Mouse (Mus musculus) thymus, postnatal 10 days (tissue): Measurements from ENCODE around the gene Cdk2ap1.
A peak's percentile ranks its signal among the peaks of the same experiment; 100 is the strongest.
"Not testable (repeated sequence)": the region's sequence is repeated elsewhere in the genome, so short reads cannot be mapped to it uniquely, and the experiment has no call there.

Experiments used
- DNase-seq, 2 experiments: peaks; one replicate each; pipeline ENCODE4 v3.0.0; 2021; ENCODE audit warnings: low spot score in 2 of 2

Cdk2ap1 gene

DNA sequence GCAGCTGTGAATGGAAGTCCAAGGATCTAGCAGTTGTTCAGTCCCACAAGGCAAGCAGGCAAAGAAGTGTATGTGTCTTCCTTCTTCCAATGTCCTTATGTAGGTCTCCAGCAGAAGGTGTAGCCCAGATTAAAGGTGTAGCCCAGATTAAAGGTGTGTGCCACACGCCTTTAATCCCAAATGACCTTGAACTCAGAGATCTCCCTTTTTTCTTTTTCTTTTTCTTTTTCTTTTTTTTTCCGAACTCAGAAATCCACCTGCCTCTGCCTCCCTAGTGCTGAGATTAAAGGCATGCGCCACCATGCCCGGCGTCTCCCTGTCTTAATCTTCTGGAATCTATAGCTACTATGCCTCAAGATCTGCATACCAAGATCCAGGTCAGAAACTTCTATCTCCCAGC lies at the start of gene Cdk2ap1:
TSS of gene Cdk2ap1 (minus strand) at position 101 of the 400 bp plus-strand sequence.
- DNase-seq: not testable (repeated sequence)

DNA sequence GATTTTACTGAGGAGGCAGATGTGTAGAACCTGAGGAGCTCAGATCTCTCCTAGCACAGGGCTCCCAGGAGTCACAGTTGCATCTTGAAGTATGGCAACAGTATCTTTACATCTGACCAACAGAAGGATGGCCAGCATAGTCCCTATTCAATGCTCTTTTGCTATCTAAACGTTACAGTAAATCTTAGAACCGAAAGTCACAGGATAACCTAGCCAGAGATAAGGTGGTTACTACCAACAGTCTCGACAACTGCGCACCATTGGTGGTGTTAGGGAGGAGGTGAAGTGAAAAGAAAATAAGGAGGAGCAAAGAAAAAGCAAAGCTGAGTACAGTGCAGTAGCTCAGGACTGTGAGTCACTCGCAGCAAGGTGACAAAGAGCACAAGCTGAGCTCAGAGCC lies 49.3 kb upstream of the Cdk2ap1 start:
- no peak for DNase-seq

- DNase-seq: no peak
These were observed 47.9 kb upstream of the Cdk2ap1 start for GRCm38 (mm10) chr5:124410808-124411207.

DNA sequence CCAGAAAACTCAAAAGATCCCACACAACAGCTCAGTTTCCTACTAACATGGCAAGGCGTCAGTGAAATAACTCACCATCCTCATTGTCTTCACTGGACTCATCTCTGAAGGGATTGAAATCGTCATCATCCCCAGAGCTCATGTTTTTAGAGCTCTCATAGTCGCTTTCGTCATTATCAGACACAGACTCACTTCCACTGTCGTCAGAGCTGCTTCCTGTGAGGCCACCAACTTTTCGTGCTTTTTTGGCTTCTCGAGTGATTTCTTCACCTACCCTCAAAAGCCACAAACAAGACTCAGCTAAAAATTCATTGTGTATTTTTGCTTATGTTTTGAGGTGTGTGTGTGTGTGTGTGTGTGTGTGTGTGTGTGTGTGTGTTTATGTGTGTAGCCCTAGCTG lies 30.8 kb upstream of the Cdk2ap1 start:
- DNase-seq: no peak

DNA sequence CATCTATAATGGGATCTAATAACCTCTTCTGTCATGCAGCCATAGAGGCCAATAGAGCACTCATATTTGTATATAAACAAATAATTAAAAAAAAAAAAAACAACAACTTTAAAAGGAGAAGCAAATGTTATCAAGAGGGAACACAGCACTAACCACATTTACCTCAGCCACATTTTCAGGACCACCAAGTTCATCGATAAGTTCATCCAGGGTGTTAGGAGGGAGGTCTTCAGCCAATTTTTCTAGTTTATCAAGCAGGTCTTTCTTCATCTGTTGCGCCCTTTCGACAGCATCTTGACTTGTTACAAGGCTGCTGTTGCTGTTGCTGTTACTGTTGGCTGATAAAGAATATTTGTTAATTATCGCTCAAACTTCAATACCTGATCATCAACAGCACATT lies 29.5 kb upstream of the Cdk2ap1 start:
- DNase-seq: no peak

- peak in 1 of 2 experiments; percentile 18 for DNase-seq
These were observed 25.1 kb upstream of the Cdk2ap1 start for GRCm38 (mm10) chr5:124387932-124388331.

DNA sequence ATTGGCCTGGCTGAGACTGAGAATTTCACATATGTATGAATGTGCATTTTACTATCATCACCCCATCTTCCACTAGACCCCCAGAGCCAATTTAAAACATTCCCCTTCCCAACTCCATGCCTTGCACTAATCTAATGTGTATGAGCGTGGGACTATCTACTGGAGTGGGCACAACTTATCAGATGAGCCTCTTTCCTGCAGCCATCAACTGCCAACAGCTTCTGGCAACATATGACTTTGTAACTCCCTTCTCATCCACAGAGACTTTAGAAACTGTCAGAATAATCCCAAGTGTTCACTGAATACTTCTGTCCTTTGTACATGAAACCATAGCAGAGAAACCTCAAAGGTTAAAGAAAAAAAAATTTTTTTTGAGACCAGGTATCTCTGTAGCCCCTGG lies 17.2 kb upstream of the Cdk2ap1 start:
- DNase-seq: no peak

DNA sequence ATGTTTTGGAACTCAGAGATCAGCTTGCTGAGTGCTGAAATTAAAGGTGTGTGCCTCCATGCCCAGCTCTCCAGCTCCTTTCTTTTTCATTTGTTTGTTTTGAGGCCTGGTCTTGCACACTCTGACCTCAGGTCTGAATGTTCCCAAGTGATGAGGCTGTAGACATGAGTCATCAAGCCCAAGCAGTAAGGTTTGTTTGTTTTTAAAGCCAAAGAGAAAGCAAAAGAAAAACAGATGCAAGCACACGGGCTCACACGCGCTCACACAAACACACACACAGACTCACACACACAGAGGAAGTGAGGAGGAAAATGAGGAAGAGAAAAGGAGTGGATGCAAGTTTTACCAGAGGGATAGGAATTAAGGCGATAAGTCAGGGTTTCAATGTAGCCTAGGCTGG lies 14.3 kb upstream of the Cdk2ap1 start:
- DNase-seq: no peak

GRCm38 (mm10) chr5:124376401-124376800 lies 13.5 kb upstream of the Cdk2ap1 start:
- no peak for DNase-seq

DNA sequence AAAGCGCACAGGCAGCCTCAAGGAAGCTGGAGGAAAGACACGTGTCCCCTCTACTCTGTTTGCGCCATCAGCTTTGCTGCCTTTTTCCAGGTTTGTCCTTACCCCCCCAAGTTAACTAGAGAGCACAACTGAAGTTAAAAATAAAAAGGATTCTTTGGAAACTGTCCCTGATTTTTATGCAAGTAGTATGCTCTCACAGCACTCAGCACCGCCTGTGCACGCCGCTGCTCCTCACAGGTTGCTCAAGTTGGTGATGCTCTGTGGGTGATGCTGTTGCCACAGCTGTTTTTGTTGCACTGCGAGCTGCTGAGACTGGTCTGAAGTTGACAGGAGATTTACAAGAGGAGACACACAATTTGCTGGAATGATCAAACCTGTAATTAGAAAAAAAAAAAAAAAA lies 11.4 kb upstream of the Cdk2ap1 start:
- no peak for DNase-seq

DNA sequence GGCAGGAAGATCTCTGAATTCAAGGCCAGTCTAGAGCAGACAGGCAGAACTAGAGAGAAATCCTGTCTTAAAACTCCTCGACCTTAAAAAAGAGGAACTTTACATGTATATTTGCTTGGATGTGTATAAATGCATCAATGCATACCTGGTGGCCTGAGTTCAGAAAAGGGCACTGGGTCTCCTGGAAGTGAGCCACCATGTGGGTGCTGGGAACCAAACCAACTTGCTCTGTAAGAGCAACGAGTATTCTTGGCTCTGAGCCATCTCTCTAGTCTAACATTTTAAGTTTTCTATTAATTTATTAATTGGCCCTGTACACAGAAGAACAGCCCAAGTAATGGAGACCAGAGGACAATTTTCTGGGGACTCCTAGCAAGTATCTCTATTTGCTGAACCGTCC lies 3.8 kb upstream of the Cdk2ap1 start:
- no peak for DNase-seq

GRCm38 (mm10) chr5:124365754-124366153 lies 2.9 kb upstream of the Cdk2ap1 start:
- DNase-seq: no peak

DNA sequence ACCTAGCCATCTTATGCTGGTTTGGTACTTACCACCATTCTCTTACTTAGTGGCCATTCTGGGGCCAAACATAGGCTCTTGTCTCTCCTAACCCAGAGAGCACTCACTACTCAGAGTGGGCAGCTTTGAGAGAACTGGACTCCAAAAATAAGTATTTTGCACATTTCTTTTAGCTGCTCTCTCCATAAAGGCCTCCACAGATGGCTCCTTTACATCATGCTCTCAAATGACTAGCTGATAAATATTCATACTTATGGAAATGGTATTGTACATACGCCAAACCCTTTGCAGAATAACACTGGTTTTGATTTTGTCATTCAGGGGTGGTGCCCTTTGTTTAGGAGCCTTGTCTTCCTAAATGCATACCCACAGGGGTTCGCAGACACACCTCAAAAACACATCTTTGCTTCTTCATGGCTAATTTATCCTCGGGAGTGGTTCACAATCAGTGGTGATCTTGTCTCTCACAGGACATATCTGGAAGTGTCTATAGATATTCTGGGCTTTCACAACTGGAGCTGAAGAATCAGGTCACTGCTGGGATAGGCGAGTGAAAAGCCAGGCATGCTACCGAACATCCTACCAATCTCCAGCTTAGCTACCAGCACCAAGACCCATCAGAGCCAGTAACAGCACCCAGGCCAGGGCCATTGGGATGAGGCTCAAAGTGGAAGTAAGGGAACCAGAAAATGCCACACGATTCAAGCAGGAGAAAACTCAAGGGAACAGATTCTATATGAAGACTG lies 1.5 kb upstream of the Cdk2ap1 start:
- no peak for DNase-seq

- DNase-seq: no peak
These were observed 3.2 kb downstream of the Cdk2ap1 start for GRCm38 (mm10) chr5:124359641-124360040.

DNA sequence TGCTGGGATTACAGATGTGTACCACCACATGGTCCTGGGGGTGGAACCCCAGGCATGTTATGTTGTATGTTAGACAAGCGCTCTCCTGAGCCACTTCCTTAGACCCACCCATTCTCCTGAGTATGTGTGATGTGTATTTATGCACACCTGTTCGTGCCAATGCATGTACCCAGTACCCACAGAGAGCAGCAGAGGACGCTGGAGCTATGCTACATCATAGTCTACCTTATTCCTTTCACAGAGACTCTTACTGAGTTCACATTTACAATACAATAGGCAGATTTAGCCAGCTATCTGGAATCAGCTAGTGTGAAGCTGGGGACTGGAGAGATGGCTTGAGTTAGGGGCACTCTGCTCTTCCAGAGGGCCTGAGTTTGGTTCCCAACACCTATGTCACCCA lies 6.2 kb downstream of the Cdk2ap1 start:
- peak in 1 of 2 experiments; percentile 6 for DNase-seq

- no peak for DNase-seq
These were observed 7.4 kb downstream of the Cdk2ap1 start for GRCm38 (mm10) chr5:124355425-124355959.

GRCm38 (mm10) chr5:124354574-124355424 lies 8.1 kb downstream of the Cdk2ap1 start:
- peak; percentile 18 to 27 for DNase-seq

DNA sequence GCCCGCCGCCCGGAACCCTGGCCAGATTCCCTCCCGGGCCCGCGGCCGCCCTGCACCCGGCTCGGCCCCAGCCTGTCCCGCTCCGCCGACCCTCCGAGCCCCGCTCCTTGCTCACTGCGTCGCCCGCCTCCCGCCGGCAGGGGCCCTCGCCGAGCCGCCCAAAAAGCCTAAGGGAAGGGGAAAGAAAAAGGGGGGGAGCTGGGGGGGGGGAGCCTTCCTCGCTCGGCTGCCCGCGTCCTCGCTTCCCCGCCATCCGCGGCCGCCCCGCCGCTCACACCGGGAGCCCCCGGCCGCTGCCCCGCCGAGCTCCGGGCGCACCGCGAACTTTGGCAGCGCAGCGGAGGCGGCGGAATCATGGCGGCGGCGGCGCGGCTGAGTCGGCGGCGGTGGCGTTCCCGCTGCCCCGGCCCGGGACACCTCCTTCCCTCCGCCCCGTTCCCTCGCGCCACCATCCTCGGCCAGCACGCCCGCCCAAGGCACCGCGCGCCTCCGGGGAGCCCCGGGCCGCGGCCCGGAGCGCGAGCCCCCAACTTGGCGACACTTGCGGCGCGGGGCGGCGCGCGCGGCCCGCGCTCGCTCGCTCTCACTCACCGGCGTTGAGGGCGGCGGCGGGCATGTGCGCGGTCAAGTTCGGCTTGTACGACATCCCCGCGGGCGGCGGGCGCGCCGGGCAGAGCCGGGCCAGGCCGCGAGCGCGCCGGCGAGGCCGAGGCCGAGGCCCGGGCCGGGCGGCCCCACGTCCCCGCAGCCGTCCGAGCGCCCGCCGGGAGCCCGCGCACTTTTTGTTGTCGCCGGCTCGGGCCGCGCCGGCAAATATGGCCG lies 8.9 kb downstream of the Cdk2ap1 start:
- DNase-seq: peak; percentile 65 to 71

DNA sequence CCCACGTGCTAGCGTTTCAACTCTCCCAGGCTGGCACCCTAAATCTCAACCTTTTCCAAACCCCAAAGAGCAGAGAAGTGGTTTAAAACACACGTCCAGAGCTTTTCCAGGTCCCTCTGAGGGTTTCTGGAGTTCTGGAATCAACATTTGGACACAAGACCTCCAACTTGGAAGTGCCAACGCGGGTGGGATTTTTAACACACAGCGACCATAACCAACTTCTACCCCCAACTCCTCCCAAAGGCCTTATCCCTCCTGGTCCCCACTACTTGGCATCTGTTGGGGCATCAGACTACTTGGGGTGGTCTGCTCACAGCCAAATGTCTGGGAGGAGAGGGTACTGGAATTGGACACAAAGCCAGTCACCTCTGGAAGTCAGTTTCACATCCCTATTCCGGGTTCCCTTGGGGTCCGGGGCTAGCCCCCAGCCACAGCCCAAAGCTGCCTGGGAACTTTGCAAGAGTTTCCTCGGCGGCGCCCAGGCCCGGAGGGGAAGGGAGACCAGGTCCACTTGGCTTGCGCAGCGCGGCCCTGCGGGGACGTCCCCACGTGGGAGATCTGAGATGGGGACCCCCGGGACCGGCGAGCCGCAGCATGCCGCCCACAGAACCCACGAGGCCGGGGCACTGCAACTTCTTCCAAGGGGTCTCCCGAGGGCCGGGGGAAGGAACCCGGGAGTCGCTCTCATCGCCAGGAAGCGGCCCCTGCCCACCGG lies 9.7 kb downstream of the Cdk2ap1 start:
- DNase-seq: peak in 1 of 2 experiments; percentile 41

DNA sequence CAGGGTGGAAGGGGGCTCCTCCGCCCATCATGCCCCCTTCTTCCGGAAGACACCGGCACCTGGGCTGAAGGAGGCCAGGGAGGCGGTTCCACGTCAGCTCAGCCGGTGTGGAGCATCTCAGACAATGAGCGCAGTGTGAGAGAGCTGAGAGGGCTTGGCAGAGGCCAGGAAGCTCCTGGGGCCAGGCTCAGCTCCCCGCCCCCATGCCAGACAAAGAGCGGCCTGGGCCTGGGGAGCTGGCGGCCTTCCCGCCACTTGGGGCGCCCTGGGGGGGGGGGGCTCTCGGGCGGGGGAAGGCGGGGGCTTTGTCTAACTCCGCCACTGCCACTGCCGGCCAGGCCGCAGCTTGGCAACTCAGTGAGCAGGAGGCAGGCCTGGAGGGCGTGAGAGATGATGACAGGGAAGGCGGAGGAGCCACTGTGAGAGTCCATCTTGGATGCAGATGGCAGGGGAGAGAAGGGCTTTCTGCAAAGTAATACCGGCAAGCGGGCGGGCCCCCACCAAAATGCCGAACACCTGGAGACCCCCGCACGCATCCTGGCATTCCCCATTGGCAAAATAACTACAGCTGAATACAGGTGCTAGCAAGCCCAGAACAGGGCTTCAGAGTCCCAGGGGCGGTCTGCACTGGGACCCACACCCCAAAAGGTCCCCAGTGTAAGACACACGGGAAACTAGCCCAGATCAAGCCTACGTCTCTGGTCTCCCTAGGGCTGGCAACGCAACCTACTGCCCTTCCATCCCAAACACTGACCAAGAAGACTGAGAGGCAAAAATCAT lies 10.6 kb downstream of the Cdk2ap1 start:
- peak; percentile 68 to 70 for DNase-seq
